Mouse (Mus musculus) forebrain, embryonic 14.5 days (tissue): Measurements from ENCODE around the gene Nrip1. TPM values are rescaled to one million over a fixed set of nuclear protein-coding genes. Genes with fewer than 3 reads are reported as not detected.
A peak's percentile ranks its signal among the peaks of the same experiment; 100 is the strongest.

ENCODE experiments used
- ATAC-seq: fragments of 200-750 bp; cut with Nextera tagmentation; 2 replicates; pipeline ENCODE4 v1.8.0; 2017; ENCODE audit warnings: mild to moderate bottlenecking, moderate library complexity
- DNase-seq: peaks from one replicate; pipeline ENCODE4 v3.0.0-alpha.2; 2015; ENCODE audit warnings: low spot score
- H3K27ac ChIP-seq: fragments of 300-500 bp; sonication (generic); 2 replicates; pipeline ENCODE4 v1.5.1; 2014; ENCODE audit warnings: low read depth, mild to moderate bottlenecking, control low read depth, low read length, moderate library complexity
- H3K27me3 ChIP-seq: fragments of 300-500 bp; sonication (generic); replicated peaks from 2 replicates; pipeline ENCODE4 v1.6.1; 2014; ENCODE audit warnings: low read length, control low read depth, mixed read lengths; ENCODE audit not compliant: control insufficient read depth, insufficient read depth
- H3K36me3 ChIP-seq: fragments of 300-500 bp; sonication (generic); 2 replicates; pipeline ENCODE4 v1.6.1; 2014; ENCODE audit warnings: low read length, control low read depth; ENCODE audit not compliant: control insufficient read depth, insufficient read depth
- H3K4me1 ChIP-seq: fragments of 300-500 bp; sonication (generic); 2 replicates; pipeline ENCODE4 v1.6.1; 2014; ENCODE audit warnings: antibody characterized with exemption, low read length, control low read depth; ENCODE audit not compliant: control insufficient read depth, insufficient read depth
- H3K4me2 ChIP-seq: fragments of 300-500 bp; sonication (generic); 2 replicates; pipeline ENCODE4 v1.6.1; 2014; ENCODE audit warnings: mild to moderate bottlenecking, control low read depth, low read length
- H3K4me3 ChIP-seq: fragments of 300-500 bp; sonication (generic); 2 replicates; pipeline ENCODE4 v1.5.1; 2014; ENCODE audit warnings: low read depth, low read length, control low read depth
- H3K9ac ChIP-seq: fragments of 300-500 bp; sonication (generic); 2 replicates; pipeline ENCODE4 v1.6.1; 2014; ENCODE audit warnings: mild to moderate bottlenecking, low read length, control low read depth, moderate library complexity
- H3K9me3 ChIP-seq: fragments of 300-500 bp; sonication (generic); replicated peaks from 2 replicates; pipeline ENCODE4 v1.6.1; 2016; ENCODE audit warnings: low read length, control low read depth, mixed read lengths; ENCODE audit not compliant: control insufficient read depth
- WGBS: fragments of 180-500 bp; shearing (Covaris S2); extraction: QIAGEN DNeasy Blood & Tissue Kit; methylation state at CpG from one replicate; pipeline ENCODE4 v1.1.7; 2014; 5-methylcytosine and 5-hydroxymethylcytosine counted together
- polyA plus RNA-seq: library from polyadenylated mRNA; unstranded; fragments of >200 nt; fragmentation: Nextera tagmentation; extraction: Ambion mirVana; gene quantifications from 2 replicates; pipeline ENCODE4 v1.2.1, GENCODE M21; 2014

Gene Nrip1
- polyA plus RNA-seq, 1 experiment from 2014 or later, result 16.5 TPM

GRCm38 (mm10) chr16:76266635-76267268, 106.9 kb downstream of the Nrip1 start:
- Histone ChIP-seq H3K9me3 (no peaks in the 10 kb centered on the region), H3K4me1 (no peaks in the 10 kb centered on the region), H3K4me2 (no peak overlapping the region), H3K9ac (no peak overlapping the region), H3K27me3 (no peaks in the 10 kb centered on the region), H3K27ac (no peak overlapping the region), H3K4me3 (no peak overlapping the region), H3K36me3 (no peaks in the 10 kb centered on the region)
- WGBS, result 87% methylated on average over 9 of the region's 9 CpGs
- ATAC-seq (no peak), DNase-seq (no peak)

GRCm38 (mm10) chr16:76265874-76266273, 107.8 kb downstream of the Nrip1 start:
- WGBS, result 9% methylated on average over 2 of the region's 2 CpGs
- no peak overlapping the region for H3K9ac ChIP-seq
- no peak for ATAC-seq
- no peak overlapping the region for H3K4me3 ChIP-seq
- no peak overlapping the region for H3K4me2 ChIP-seq
- no peaks in the 10 kb centered on the region for H3K36me3 ChIP-seq
- H3K4me1 ChIP-seq, result no peaks in the 10 kb centered on the region
- no peaks in the 10 kb centered on the region for H3K27me3 ChIP-seq
- no peak overlapping the region for H3K27ac ChIP-seq
- no peak for DNase-seq
- H3K9me3 ChIP-seq, result no peaks in the 10 kb centered on the region

GRCm38 (mm10) chr16:76265301-76265700, 108.3 kb downstream of the Nrip1 start:
- no peak for DNase-seq
- H3K27ac ChIP-seq, result no peak overlapping the region
- H3K27me3 ChIP-seq, result no peaks in the 10 kb centered on the region
- no peaks in the 10 kb centered on the region for H3K4me1 ChIP-seq
- no peak overlapping the region for H3K4me3 ChIP-seq
- no peak for ATAC-seq
- H3K9ac ChIP-seq, result no peak overlapping the region
- no peak overlapping the region for H3K4me2 ChIP-seq
- no peaks in the 10 kb centered on the region for H3K9me3 ChIP-seq
- no peaks in the 10 kb centered on the region for H3K36me3 ChIP-seq
- 69% methylated on average over 6 of the region's 6 CpGs for WGBS

GRCm38 (mm10) chr16:76263393-76263792, 110.2 kb downstream of the Nrip1 start:
- Histone ChIP-seq H3K4me3 (no peak overlapping the region), H3K27me3 (no peaks in the 10 kb centered on the region), H3K9ac (no peak overlapping the region), H3K36me3 (no peaks in the 10 kb centered on the region), H3K9me3 (no peaks in the 10 kb centered on the region), H3K27ac (no peak overlapping the region), H3K4me1 (no peaks in the 10 kb centered on the region), H3K4me2 (no peak overlapping the region)
- DNase-seq (no peak), ATAC-seq (no peak)
- WGBS, result 78% methylated on average over 3 of the region's 4 CpGs

- DNase-seq (peak; percentile 3), ATAC-seq (no peak)
- H3K36me3 ChIP-seq, result no peaks in the 10 kb centered on the region
- no peak overlapping the region for H3K27ac ChIP-seq
- H3K4me3 ChIP-seq, result no peak overlapping the region
- H3K4me2 ChIP-seq, result no peak overlapping the region
- H3K27me3 ChIP-seq, result no peaks in the 10 kb centered on the region
- no peak overlapping the region for H3K9ac ChIP-seq
- no peaks in the 10 kb centered on the region for H3K4me1 ChIP-seq
- H3K9me3 ChIP-seq, result no peaks in the 10 kb centered on the region
- WGBS, result 81% methylated on average over 6 of the region's 6 CpGs
Measured at GRCm38 (mm10) chr16:76260296-76260695, 113.3 kb downstream of the Nrip1 start.

- no peaks in the 10 kb centered on the region for H3K9me3 ChIP-seq
- ATAC-seq (no peak), DNase-seq (no peak)
- 84% methylated on average over 10 of the region's 10 CpGs for WGBS
- no peak overlapping the region for H3K4me2 ChIP-seq
- no peaks in the 10 kb centered on the region for H3K36me3 ChIP-seq
- H3K27ac ChIP-seq, result no peak overlapping the region
- no peak overlapping the region for H3K9ac ChIP-seq
- H3K4me3 ChIP-seq, result no peak overlapping the region
- no peaks in the 10 kb centered on the region for H3K27me3 ChIP-seq
- H3K4me1 ChIP-seq, result no peaks in the 10 kb centered on the region
Measured at GRCm38 (mm10) chr16:76251826-76252225, 121.8 kb downstream of the Nrip1 start.

- no peak overlapping the region for H3K4me2 ChIP-seq
- no peaks in the 10 kb centered on the region for H3K4me1 ChIP-seq
- no peaks in the 10 kb centered on the region for H3K27me3 ChIP-seq
- no peak overlapping the region for H3K4me3 ChIP-seq
- H3K9ac ChIP-seq, result no peak overlapping the region
- WGBS, result 90% methylated on average over 18 of the region's 18 CpGs
- ATAC-seq, result no peak
- no peaks in the 10 kb centered on the region for H3K36me3 ChIP-seq
- no peak for DNase-seq
- no peaks in the 10 kb centered on the region for H3K9me3 ChIP-seq
- H3K27ac ChIP-seq, result no peak overlapping the region
Measured at GRCm38 (mm10) chr16:76249345-76250091, 124.1 kb downstream of the Nrip1 start.

GRCm38 (mm10) chr16:76242850-76243249, 130.8 kb downstream of the Nrip1 start:
- H3K36me3 ChIP-seq, result no peaks in the 10 kb centered on the region
- no peaks in the 10 kb centered on the region for H3K9me3 ChIP-seq
- H3K4me2 ChIP-seq, result no peak overlapping the region
- DNase-seq, result no peak
- no peaks in the 10 kb centered on the region for H3K27me3 ChIP-seq
- H3K9ac ChIP-seq, result no peak overlapping the region
- no peak for ATAC-seq
- no peak overlapping the region for H3K27ac ChIP-seq
- WGBS, result 90% methylated on average over 2 of the region's 2 CpGs
- no peak overlapping the region for H3K4me3 ChIP-seq
- H3K4me1 ChIP-seq, result no peaks in the 10 kb centered on the region

GRCm38 (mm10) chr16:76241266-76241665, 132.4 kb downstream of the Nrip1 start:
- Histone ChIP-seq H3K4me2 (no peak overlapping the region), H3K36me3 (no peaks in the 10 kb centered on the region), H3K27me3 (no peaks in the 10 kb centered on the region), H3K4me1 (no peaks in the 10 kb centered on the region), H3K9ac (no peak overlapping the region), H3K27ac (no peak overlapping the region), H3K9me3 (no peaks in the 10 kb centered on the region), H3K4me3 (no peak overlapping the region)
- 77% methylated on average over 4 of the region's 4 CpGs for WGBS
- no peak for ATAC-seq
- DNase-seq, result no peak
